Mouse (Mus musculus) spleen, postnatal 36 days (tissue): ENCODE measurements at regions not wholly inside any gene's neighbourhood (a gene's known extent, or its start where the extent isn't known, plus 50 kb on each side); places are given as distances from the start of the nearest gene placed in this dataset.

Experiments
- DNase-seq, 2 experiments: peaks; one replicate each; pipeline ENCODE4 v3.0.0; 2022; ENCODE audit warnings: low spot score in 2 of 2, mixed read lengths in 1 of 2

GRCm38 (mm10) chr15:50942429-50942828 is 2942.3 kb upstream of the Gm7489 start:
- DNase-seq = no peak

GRCm38 (mm10) chr15:50944976-50945375 is 2939.7 kb upstream of the Gm7489 start:
- DNase-seq = no peak

GRCm38 (mm10) chr15:50959109-50959508 is 2925.6 kb upstream of the Gm7489 start:
- DNase-seq = no peak

GRCm38 (mm10) chr15:50963606-50964005 is 2921.1 kb upstream of the Gm7489 start:
- no peak for DNase-seq

GRCm38 (mm10) chr15:50964236-50964635 is 2920.5 kb upstream of the Gm7489 start:
- no peak for DNase-seq

- DNase-seq = no peak
Measured at GRCm38 (mm10) chr15:50967176-50967575, 2917.5 kb upstream of the Gm7489 start.

GRCm38 (mm10) chr15:50970637-50971036 is 2914.1 kb upstream of the Gm7489 start:
- no peak for DNase-seq

- no peak for DNase-seq
Measured at GRCm38 (mm10) chr15:50972593-50972992, 2912.1 kb upstream of the Gm7489 start.

- no peak for DNase-seq
Measured at GRCm38 (mm10) chr15:50974002-50974754, 2910.5 kb upstream of the Gm7489 start.

- DNase-seq = no peak
Measured at GRCm38 (mm10) chr15:50989457-50989856, 2895.2 kb upstream of the Gm7489 start.

- no peak for DNase-seq
Measured at GRCm38 (mm10) chr15:50991667-50992066, 2893.0 kb upstream of the Gm7489 start.

GRCm38 (mm10) chr15:50992246-50992645 is 2892.5 kb upstream of the Gm7489 start:
- no peak for DNase-seq

GRCm38 (mm10) chr15:50993121-50993520 is 2891.6 kb upstream of the Gm7489 start:
- no peak for DNase-seq

- no peak for DNase-seq
Measured at GRCm38 (mm10) chr15:50995688-50996087, 2889.0 kb upstream of the Gm7489 start.

- DNase-seq = no peak
Measured at GRCm38 (mm10) chr15:50996296-50996695, 2888.4 kb upstream of the Gm7489 start.

GRCm38 (mm10) chr15:50997209-50997763 is 2887.4 kb upstream of the Gm7489 start:
- no peak for DNase-seq

GRCm38 (mm10) chr15:51038968-51039367 is 2845.7 kb upstream of the Gm7489 start:
- DNase-seq = no peak

- DNase-seq = no peak
Measured at GRCm38 (mm10) chr15:51070538-51070937, 2814.2 kb upstream of the Gm7489 start.

GRCm38 (mm10) chr15:51071132-51071656 is 2813.5 kb upstream of the Gm7489 start:
- no peak for DNase-seq

GRCm38 (mm10) chr15:51073678-51074077 is 2811.0 kb upstream of the Gm7489 start:
- no peak for DNase-seq

GRCm38 (mm10) chr15:51074196-51074595 is 2810.5 kb upstream of the Gm7489 start:
- no peak for DNase-seq

GRCm38 (mm10) chr15:51083677-51084322 is 2800.9 kb upstream of the Gm7489 start:
- no peak for DNase-seq

GRCm38 (mm10) chr15:51092936-51093335 is 2791.8 kb upstream of the Gm7489 start:
- no peak for DNase-seq
